Mouse (Mus musculus): ENCODE results near the gene D17H6S53E. TPM values are rescaled to one million over a fixed set of nuclear protein-coding genes. Genes with fewer than 3 reads are reported as not detected.

The D17H6S53E gene
- polyA plus RNA-seq, 1 experiment, result 6.1 TPM

- peaks cover 61% of the 10 kb centered on the region for H3K4me1 ChIP-seq
- TF ChIP-seq GATA1 (IDR thresholded peaks at IDR 0.05; ENCODE audit: borderline replicate concordance, low read length) (0 out of 3 replicates have a peak, but pooled peaks have one; percentile 4), FLI1 (IDR thresholded peaks at IDR 0.05; ENCODE audit: low read length) (no peak)
These were observed 38.6 kb downstream of the D17H6S53E start, which contains the start of gene Prrc2a for GRCm38 (mm10) chr17:35164568-35165450. Gene Prrc2a, minus strand, starts transcription at chr17:35164897.

GRCm38 (mm10) chr17:35165451-35166155 lies 39.4 kb downstream of the D17H6S53E start:
- TF ChIP-seq GATA1 (IDR thresholded peaks at IDR 0.05; ENCODE audit: borderline replicate concordance, low read length), result no peak
- no peak for TF ChIP-seq FLI1 (IDR thresholded peaks at IDR 0.05; ENCODE audit: low read length)
- Histone ChIP-seq H3K36me3 (replicated peaks; ENCODE audit: low read length) (peaks cover 34% of the 10 kb centered on the region), H3K9me3 (no peaks in the 10 kb centered on the region), H3K4me1 (peaks cover 60% of the 10 kb centered on the region), H3K27me3 (replicated peaks) (no peaks in the 10 kb centered on the region), H3K4me3 (replicated peaks) (peak overlapping the region; percentile 96)

More at GRCm38 (mm10) chr17:35164568-35165450, 38.6 kb downstream of the D17H6S53E start, which contains the start of gene Prrc2a:
- no peaks in the 10 kb centered on the region for H3K27me3 ChIP-seq (replicated peaks)
- peak within 1 kb of the TSS; percentile 96 for H3K4me3 ChIP-seq (replicated peaks)
- H3K36me3 ChIP-seq (replicated peaks; ENCODE audit: low read length), result peaks cover 42% of the 10 kb centered on the region
- H3K9me3 ChIP-seq, result no peaks in the 10 kb centered on the region

GRCm38 (mm10) chr17:35166352-35167035 lies 40.3 kb downstream of the D17H6S53E start:
- H3K36me3 ChIP-seq (replicated peaks; ENCODE audit: low read length), result peaks cover 25% of the 10 kb centered on the region
- peak overlapping the region; percentile 96 for H3K4me3 ChIP-seq (replicated peaks)
- TF ChIP-seq FLI1 (IDR thresholded peaks at IDR 0.05; ENCODE audit: low read length) (no peak), GATA1 (IDR thresholded peaks at IDR 0.05; ENCODE audit: borderline replicate concordance, low read length) (no peak)
- no peaks in the 10 kb centered on the region for H3K9me3 ChIP-seq
- H3K27me3 ChIP-seq (replicated peaks), result no peaks in the 10 kb centered on the region
- H3K4me1 ChIP-seq, result peaks cover 51% of the 10 kb centered on the region

- Histone ChIP-seq H3K27me3 (replicated peaks) (no peaks in the 10 kb centered on the region), H3K9me3 (no peaks in the 10 kb centered on the region), H3K36me3 (replicated peaks; ENCODE audit: low read length) (peaks cover 12% of the 10 kb centered on the region), H3K4me3 (replicated peaks) (no peak overlapping the region), H3K4me1 (peaks cover 49% of the 10 kb centered on the region)
- no peak for TF ChIP-seq FLI1 (IDR thresholded peaks at IDR 0.05; ENCODE audit: low read length)
- TF ChIP-seq GATA1 (IDR thresholded peaks at IDR 0.05; ENCODE audit: borderline replicate concordance, low read length), result no peak
These were observed 41.6 kb downstream of the D17H6S53E start for GRCm38 (mm10) chr17:35167794-35168193.

- no peaks in the 10 kb centered on the region for H3K27me3 ChIP-seq (replicated peaks)
- H3K9me3 ChIP-seq, result no peaks in the 10 kb centered on the region
- peaks cover 6% of the 10 kb centered on the region for H3K36me3 ChIP-seq (replicated peaks; ENCODE audit: low read length)
- peaks cover 50% of the 10 kb centered on the region for H3K4me1 ChIP-seq
- no peak overlapping the region for H3K4me3 ChIP-seq (replicated peaks)
- TF ChIP-seq FLI1 (IDR thresholded peaks at IDR 0.05; ENCODE audit: low read length), result no peak
- TF ChIP-seq GATA1 (IDR thresholded peaks at IDR 0.05; ENCODE audit: borderline replicate concordance, low read length), result no peak
These were observed 42.5 kb downstream of the D17H6S53E start for GRCm38 (mm10) chr17:35168541-35169207.

- peak overlapping the region; percentile 78 for H3K4me3 ChIP-seq (replicated peaks)
- H3K4me1 ChIP-seq, result peaks cover 53% of the 10 kb centered on the region
- no peaks in the 10 kb centered on the region for H3K27me3 ChIP-seq (replicated peaks)
- no peaks in the 10 kb centered on the region for H3K9me3 ChIP-seq
- H3K36me3 ChIP-seq (replicated peaks; ENCODE audit: low read length), result peaks cover 5% of the 10 kb centered on the region
- TF ChIP-seq FLI1 (IDR thresholded peaks at IDR 0.05; ENCODE audit: low read length), result no peak
- TF ChIP-seq GATA1 (IDR thresholded peaks at IDR 0.05; ENCODE audit: borderline replicate concordance, low read length), result no peak
These were observed 46.5 kb downstream of the D17H6S53E start for GRCm38 (mm10) chr17:35172445-35173234.

- TF ChIP-seq FLI1 (IDR thresholded peaks at IDR 0.05; ENCODE audit: low read length) (no peak), GATA1 (IDR thresholded peaks at IDR 0.05; ENCODE audit: borderline replicate concordance, low read length) (no peak)
- Histone ChIP-seq H3K4me3 (replicated peaks) (peak overlapping the region; percentile 80), H3K9me3 (no peaks in the 10 kb centered on the region), H3K27me3 (replicated peaks) (no peaks in the 10 kb centered on the region), H3K4me1 (peaks cover 51% of the 10 kb centered on the region), H3K36me3 (replicated peaks; ENCODE audit: low read length) (peaks cover 4% of the 10 kb centered on the region)
These were observed 47.2 kb downstream of the D17H6S53E start for GRCm38 (mm10) chr17:35173329-35173728.

GRCm38 (mm10) chr17:35174201-35174977 lies 48.2 kb downstream of the D17H6S53E start:
- H3K4me3 ChIP-seq (replicated peaks), result peak overlapping the region; percentile 19
- peaks cover 52% of the 10 kb centered on the region for H3K4me1 ChIP-seq
- H3K9me3 ChIP-seq, result no peaks in the 10 kb centered on the region
- TF ChIP-seq FLI1 (IDR thresholded peaks at IDR 0.05; ENCODE audit: low read length) (no peak), GATA1 (IDR thresholded peaks at IDR 0.05; ENCODE audit: borderline replicate concordance, low read length) (no peak)
- H3K36me3 ChIP-seq (replicated peaks; ENCODE audit: low read length), result peaks cover 9% of the 10 kb centered on the region
- H3K27me3 ChIP-seq (replicated peaks), result no peaks in the 10 kb centered on the region
